Mouse (Mus musculus) gastrocnemius, postnatal 10 days (tissue): ENCODE measurements around the gene Krt78. TPM values are rescaled to one million over a fixed set of nuclear protein-coding genes. Genes with fewer than 3 reads are reported as not detected.
A peak's percentile ranks its signal among the peaks of the same experiment; 100 is the strongest.
"Not testable (repeated sequence)": the region's sequence is repeated elsewhere in the genome, so short reads cannot be mapped to it uniquely, and the experiment has no call there.

ENCODE experiments used
- DNase-seq: peaks from one replicate; pipeline ENCODE4 v3.0.0; 2021; ENCODE audit warnings: mixed read lengths
- long read RNA-seq, 2 experiments: library from polyadenylated mRNA; stranded (forward); transcript quantifications; one replicate each; pipeline ENCODE4 v2.0.0; 2021
- total RNA-seq, 2 experiments: library from RNA; stranded (reverse); gene quantifications; 2 replicates each; pipeline ENCODE4 v1.2.3; 2021

Krt78 gene
- not detected for total RNA-seq
- long read RNA-seq, experiment 1 = 0 reads
- long read RNA-seq, experiment 2 = 0 reads

DNA sequence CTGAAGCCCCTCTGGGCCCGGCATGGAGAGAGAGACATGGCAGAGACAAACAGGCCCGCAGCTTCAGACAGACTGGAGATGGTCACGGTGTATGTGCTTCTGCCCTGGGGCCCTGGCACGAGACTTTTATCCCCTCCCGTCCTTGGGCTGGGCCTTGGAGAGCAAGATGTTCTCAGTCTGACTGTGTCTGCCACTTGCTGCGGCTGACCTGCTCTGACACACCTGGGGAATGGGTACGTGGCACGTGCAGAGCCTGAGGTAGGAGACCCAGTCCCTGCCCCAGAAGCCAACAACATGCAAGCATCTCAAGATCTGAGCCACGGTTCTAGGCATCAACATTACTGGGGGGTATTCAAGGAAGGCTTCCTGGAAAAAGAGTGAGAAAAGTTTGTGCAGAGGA lies at the start of gene Krt78:
Gene Krt78, minus strand, starts transcription at position 101 of the 400 bp plus-strand sequence.
- no peak for DNase-seq

GRCm38 (mm10) chr15:102003516-102003915 lies 49.4 kb upstream of the Krt78 start:
- DNase-seq = no peak

GRCm38 (mm10) chr15:102002646-102003488 lies 48.8 kb upstream of the Krt78 start:
- peak; percentile 42 for DNase-seq

GRCm38 (mm10) chr15:101999676-102000335 lies 45.7 kb upstream of the Krt78 start:
- no peak for DNase-seq

DNA sequence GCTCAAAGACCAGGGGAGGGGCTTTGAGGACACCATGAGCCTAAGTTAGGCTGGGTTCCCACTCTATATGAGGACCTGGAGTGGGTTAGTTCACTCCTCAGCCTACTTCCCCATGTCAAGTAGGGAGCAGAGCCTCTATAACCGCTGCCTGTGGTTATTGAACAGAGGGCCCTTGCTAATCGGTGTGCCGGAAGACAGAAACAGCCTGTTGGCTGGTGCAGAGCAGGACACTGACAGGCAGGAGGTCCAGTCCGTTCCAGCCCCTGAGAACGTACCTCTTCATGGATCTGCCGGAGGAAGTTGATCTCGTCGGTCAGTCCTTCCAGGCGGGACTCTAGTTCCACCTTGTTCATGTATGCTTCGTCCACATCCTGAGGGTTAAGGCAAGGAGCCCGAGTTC lies 45.1 kb upstream of the Krt78 start:
- DNase-seq = no peak

DNA sequence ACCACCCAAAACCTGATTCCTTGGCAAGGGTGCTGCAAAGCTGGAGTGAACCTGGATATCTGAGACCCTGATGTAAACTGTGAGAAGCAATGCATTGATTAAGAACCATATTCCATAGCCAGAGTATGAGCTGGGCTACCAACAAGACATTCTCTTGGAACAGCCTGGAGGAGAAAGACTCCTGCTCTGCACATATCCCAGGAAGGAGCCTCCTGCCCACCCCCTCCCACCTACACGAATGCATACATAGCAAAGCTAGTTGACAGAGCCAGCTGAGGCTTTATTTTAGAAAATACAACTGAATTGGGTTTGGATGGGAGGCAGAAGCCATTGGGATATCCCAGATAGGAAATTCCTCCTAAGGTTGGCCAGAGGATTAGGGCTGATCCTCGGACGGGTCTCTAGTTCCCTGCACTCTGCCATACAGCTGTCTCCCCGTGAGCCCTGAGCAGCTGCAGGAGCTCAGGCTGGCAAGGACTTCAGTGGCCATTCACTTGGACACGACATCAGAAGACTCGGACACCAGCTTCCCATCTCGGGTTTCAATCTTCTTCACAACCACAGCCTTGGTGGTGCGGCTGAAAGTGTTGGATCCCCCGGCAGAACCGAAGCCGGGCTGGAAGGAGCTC lies 42.5 kb upstream of the Krt78 start:
- DNase-seq = not testable (repeated sequence)

- no peak for DNase-seq
These were observed 41.6 kb upstream of the Krt78 start for GRCm38 (mm10) chr15:101995484-101996236.

DNA sequence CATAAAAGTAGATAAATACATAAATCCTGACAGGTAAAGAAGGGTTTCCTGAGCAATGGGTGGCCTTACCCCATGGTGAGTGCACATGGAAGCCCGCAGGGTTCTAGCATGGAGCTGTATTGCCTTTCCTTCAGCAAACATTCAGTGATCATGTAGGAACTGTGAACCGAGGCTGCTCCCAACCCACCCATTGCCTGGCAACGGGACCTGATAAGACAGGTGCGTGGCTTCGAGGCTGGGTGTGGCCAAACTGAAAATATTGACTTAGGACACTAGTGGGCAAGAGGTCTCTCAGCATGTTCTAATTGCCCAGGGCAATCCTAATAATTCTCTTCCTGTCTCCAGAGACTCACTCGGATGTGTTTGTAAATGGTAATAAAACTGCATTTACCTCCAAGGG lies 40.3 kb upstream of the Krt78 start:
- DNase-seq = no peak

GRCm38 (mm10) chr15:101990946-101991345 lies 36.9 kb upstream of the Krt78 start:
- no peak for DNase-seq

DNA sequence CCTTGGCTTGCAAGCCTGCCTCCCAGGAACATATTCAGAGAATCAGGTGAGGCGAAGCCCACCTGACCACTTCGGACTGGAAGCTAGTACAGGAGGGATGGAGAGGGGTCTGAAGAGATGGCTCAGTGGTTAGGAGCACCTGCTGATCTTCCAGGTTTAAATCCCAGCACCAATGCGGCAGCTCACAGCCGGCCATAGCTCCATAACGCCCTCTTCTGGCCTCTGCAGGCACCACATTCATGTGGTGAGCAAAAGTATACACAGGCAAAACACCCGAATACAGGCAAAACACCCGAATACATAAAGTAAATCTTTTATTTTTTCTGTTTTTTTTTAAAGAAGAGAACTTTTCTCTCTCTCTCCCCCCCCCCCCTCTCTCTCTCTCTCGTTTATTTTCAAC lies 34.6 kb upstream of the Krt78 start:
- DNase-seq = no peak

- DNase-seq = peak; percentile 84
These were observed 34.0 kb upstream of the Krt78 start for GRCm38 (mm10) chr15:101988119-101988518.

DNA sequence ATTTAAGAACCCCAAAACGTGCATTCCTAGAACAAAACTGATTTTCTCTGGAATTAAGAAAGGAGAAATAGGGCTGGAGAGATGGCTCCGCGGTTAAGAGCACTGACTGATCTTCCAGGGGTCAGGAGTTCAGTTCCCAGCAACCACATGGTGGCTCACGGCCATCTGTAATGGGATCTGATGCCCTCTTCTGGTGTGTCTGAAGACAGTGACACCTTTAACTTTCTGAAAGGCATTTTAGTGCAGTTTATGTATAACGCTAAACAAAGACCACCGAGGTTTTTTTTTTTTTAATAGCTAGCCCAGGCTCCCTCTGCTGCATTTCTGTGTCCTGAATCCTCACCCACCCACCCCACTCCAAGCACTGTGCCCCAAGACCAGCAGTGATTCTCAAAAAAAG lies 30.7 kb upstream of the Krt78 start:
- DNase-seq = no peak

DNA sequence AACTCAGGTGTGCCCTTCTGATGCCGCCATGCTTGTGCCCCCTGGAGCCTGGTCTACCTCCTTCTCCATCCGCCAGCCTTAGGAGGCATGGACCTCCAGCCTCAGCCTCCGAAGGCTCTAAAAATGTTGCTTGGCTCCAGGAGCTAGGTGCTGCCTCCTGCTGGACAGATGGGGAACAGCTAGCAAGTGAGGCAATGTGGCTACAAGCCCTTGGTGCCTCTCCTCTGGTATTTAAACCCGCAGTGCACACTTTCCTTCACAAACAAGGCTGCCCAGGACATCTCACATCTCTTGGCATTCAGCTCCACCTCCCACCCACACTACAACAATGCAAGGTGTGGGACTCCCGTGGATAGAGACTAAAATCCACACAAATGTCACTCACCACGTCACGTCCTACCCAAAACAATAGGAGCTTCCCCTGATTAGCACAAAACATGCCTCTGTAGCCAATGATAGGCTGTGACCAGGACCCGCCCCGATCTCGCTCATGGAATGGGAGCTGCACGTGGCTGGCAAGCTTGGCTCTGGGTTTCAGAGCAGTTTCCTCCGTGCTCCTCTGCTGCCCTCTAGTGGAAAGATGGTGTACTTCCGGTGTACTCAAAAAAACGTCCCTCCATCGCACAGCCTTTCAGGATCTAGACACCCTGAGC lies 30.0 kb upstream of the Krt78 start:
- peak; percentile 90 for DNase-seq

DNA sequence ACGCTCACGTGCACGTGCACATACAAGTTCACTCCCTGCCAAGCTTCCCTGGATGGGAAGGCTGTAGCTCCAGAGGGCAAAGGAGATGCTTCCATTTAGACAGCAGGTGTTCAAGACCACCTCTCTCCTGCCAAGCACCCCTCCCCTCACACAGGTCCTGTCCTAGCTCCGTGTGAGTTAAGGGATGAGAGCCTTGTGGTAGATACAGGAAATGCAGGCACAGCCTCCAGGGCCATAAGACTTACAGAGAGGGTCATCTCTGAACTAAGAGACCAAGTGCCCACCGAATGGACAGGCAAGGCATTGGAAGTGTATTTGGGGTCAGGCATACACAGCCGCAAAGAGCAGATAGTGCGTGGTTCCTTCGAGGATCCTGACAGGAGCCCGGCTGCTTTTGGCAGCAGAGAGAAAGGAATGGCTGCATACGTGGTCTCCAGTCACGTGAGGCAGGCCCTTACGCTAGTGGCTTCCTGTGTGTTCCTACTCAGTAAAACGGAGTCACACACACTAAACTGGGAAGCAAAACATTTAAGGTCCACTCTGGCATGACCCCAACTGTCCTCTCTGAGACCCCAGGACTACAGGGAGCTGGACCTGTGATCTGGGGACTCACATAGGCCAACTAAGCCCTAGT lies 29.3 kb upstream of the Krt78 start:
- no peak for DNase-seq

- DNase-seq = no peak
These were observed 26.8 kb upstream of the Krt78 start for GRCm38 (mm10) chr15:101980849-101981248.

DNA sequence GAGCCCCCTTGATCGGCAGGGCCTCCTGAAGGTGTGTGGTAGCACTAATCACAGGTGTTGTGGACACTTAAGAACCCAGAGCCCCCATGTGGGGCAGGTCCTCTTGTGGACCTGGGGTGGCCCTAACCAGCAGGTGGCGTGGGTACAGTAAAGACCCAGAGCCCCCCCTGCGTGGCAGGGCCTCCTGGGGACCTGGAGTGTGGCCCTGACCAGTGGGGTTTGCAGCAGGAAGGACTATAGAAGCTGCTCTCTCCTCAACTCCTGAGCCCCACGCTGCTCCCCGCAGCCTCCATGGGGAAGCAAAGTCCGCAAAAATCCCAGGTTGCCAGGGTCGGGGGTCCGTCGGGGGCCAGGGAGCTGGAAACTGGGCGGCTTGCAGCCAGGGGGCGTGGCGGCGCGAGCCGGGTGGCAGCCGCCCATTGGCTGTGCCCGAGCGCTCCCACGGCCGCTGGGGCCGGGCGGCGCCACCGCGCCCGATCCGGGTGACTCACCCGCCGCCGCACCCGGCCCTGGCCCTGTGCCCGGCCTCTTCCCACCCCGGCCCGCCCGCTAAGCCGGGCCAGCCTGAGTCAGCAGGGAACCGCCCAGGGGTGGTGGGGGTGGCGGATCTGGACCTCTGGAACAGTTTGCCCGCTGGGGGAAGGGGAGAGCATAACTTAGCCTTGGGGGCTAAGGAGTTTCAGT lies 23.1 kb upstream of the Krt78 start:
- peak; percentile 96 for DNase-seq

DNA sequence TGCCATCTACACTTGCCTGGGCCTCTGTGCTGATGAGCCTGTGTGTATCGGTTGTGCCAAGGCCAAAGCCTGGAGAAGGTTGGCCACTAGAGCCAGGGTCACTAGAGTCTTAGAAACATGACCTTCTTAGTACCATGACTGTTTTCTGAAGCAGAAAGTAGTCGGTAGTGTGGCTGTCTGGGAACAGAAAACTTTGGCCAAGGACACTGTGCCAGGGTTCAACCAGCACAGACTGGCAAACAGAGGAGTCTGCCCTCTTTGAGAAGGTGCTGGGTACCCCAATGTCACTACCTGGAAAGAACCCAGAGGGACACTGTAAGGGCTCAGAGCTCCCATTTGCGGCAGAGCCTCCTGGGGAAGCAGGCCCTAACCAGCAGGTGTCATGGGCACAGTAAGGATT lies 22.6 kb upstream of the Krt78 start:
- DNase-seq = no peak

- peak; percentile 50 for DNase-seq
These were observed 21.9 kb upstream of the Krt78 start for GRCm38 (mm10) chr15:101976023-101976422.

DNA sequence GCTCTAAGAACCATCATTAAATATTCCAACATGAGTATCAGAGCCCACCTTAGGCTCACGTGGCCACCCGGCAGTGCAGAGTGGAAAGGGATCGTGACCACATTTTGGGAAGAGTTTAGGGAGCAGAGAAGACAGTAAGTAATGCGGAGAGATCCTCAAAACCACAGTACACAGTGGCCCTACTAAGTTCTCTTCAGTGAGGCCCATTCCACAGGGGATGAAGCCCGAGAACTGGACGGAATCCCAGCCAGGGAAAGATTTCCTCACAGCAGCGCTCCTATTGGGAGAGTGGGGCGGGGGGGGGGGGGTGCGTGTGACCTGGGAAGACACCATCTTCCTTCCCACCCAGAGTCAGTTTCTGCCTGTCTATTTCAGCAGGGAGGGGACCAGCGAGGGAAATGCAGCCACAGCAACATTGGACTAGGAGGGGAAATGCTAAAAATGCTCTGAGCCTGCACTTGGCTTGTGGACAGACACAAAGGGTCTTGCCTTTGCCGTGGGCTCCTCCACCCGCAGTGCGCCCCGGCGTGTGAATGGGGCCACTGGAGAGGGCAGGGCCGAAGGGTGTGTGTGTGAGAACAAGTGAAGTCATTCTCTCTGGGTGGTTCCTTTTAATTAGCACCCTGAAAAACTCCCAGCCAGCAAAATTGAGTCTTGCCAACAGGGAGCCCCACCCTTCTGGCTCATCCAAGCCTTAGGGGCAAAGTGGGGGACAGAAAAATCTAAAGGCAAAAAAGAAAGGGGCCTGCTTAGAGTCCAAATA lies 20.2 kb upstream of the Krt78 start:
- DNase-seq = peak; percentile 17
